Mouse (Mus musculus) testis, adult 2 months (tissue): ENCODE measurements around the gene Raet1e.

Experiments used
- CTCF ChIP-seq: fragments of 200-500 bp; IDR thresholded peaks from 2 replicates; pipeline ENCODE4 v1.5.1; 2012; ENCODE audit warnings: low read depth, mild to moderate bottlenecking, inconsistent platforms, low read length, moderate library complexity; ENCODE audit not compliant: control insufficient read depth, insufficient read depth, insufficient replicate concordance
- POLR2A ChIP-seq: fragments of 200-500 bp; IDR thresholded peaks from 2 replicates; pipeline ENCODE4 v1.6.1; 2012; ENCODE audit warnings: low read depth, mild to moderate bottlenecking, inconsistent platforms, low read length, moderate library complexity; ENCODE audit not compliant: control insufficient read depth

GRCm38 (mm10) chr10:22302344-22303057 lies 144.1 kb downstream of the Raet1e start:
- TF ChIP-seq CTCF (no peak), POLR2A (no peak)
